Mouse (Mus musculus) CD4-positive, CD25-positive, alpha-beta regulatory T cell (primary cell): Measurements from ENCODE around the gene Dnajb1. TPM values are rescaled to one million over a fixed set of nuclear protein-coding genes. Genes with fewer than 3 reads are reported as not detected.

Source experiments
- polyA plus RNA-seq: library from polyadenylated mRNA; unstranded; fragments of 100-300 nt; shearing (Covaris generic); gene quantifications from one replicate; pipeline ENCODE4 v1.2.1, GENCODE M21; 2017

The Dnajb1 gene
- 74.2 TPM for polyA plus RNA-seq

GRCm38 (mm10) chr8:83607661-83608397 lies at the start of gene Dnajb1, which contains the start of gene Tecr:
Dnajb1 (plus strand) TSS chr8:83608193.
Tecr (minus strand) TSS chr8:83607971.

GRCm38 (mm10) chr8:83566469-83567395 lies 41.3 kb upstream of the Dnajb1 start, which contains the start of gene Ndufb7:
Ndufb7 (plus strand) TSS chr8:83566671.

GRCm38 (mm10) chr8:83652030-83652743 lies 44.2 kb downstream of the Dnajb1 start, which contains the start of gene Gipc1:
Gipc1 (plus strand) TSS chr8:83652677.

Other genes with a start within 250 kb of the Dnajb1 start
- not detected for gene Clgn, start 218.3 kb upstream of the Dnajb1 start, polyA plus RNA-seq
- 29.7 TPM for gene Scoc, start 149.8 kb upstream of the Dnajb1 start, polyA plus RNA-seq
- gene Olfr370, start 72.4 kb upstream of the Dnajb1 start, polyA plus RNA-seq = 0.05 TPM
- gene Ndufb7, start 41.5 kb upstream of the Dnajb1 start, polyA plus RNA-seq = 232 TPM
- 417 TPM for gene Tecr, start 222 bp upstream of the Dnajb1 start, polyA plus RNA-seq
- 59.2 TPM for gene Gipc1, start 44.5 kb downstream of the Dnajb1 start, polyA plus RNA-seq
- 2.7 TPM for gene Ptger1, start 58.5 kb downstream of the Dnajb1 start, polyA plus RNA-seq
- 210 TPM for gene Pkn1, start 91.0 kb downstream of the Dnajb1 start, polyA plus RNA-seq
- gene Ddx39, start 107.0 kb downstream of the Dnajb1 start, polyA plus RNA-seq = 197 TPM
- 485 TPM for gene Adgre5, start 133.1 kb downstream of the Dnajb1 start, polyA plus RNA-seq